Mouse (Mus musculus): ENCODE results near the gene Rabep2. TPM values are rescaled to one million over a fixed set of nuclear protein-coding genes. Genes with fewer than 3 reads are reported as not detected.

The Rabep2 gene
- total and polyA plus RNA-seq, 3 experiments = 2.9 to 21.7 (median 16.1) TPM

- H3K9me3 ChIP-seq (replicated peaks) = no peaks in the 10 kb centered on the region
- H3K27me3 ChIP-seq (ENCODE audit: insufficient read depth, low read length) = peaks cover 18% of the 10 kb centered on the region
- peaks cover 43% of the 10 kb centered on the region for H3K36me3 ChIP-seq (replicated peaks)
- TF ChIP-seq GATA2 (IDR thresholded peaks at IDR 0.05; ENCODE audit: borderline replicate concordance, low read depth, low read length) (no peak), GATA1 (IDR thresholded peaks at IDR 0.05; ENCODE audit: borderline replicate concordance, low read length) (no peak), TAL1 (conservative IDR thresholded peaks at IDR 0.05; ENCODE audit: low read depth, low read length) (no peak), CTCF (IDR thresholded peaks at IDR 0.05; ENCODE audit: low read depth, low read length) (no peak), POLR2AphosphoS5 (IDR thresholded peaks at IDR 0.05; ENCODE audit: insufficient replicate concordance, low read depth, low read length) (no peak)
- DNase-seq (ENCODE audit: low spot score) (no peak), ATAC-seq (ENCODE audit: extremely low read depth, insufficient number of reproducible peaks, low FRiP score, poor library complexity, severe bottlenecking) (no peak)
- H3K4me1 ChIP-seq (ENCODE audit: insufficient read depth, low read depth, low read length) = no peaks in the 10 kb centered on the region
- no peak overlapping the region for H3K4me3 ChIP-seq (ENCODE audit: low read depth, low read length)
Measured at GRCm38 (mm10) chr7:126448481-126448880, 19.9 kb downstream of the Rabep2 start.

GRCm38 (mm10) chr7:126449991-126450390 is 21.4 kb downstream of the Rabep2 start:
- Histone ChIP-seq H3K9me3 (replicated peaks) (no peaks in the 10 kb centered on the region), H3K4me3 (ENCODE audit: low read depth, low read length) (no peak overlapping the region), H3K4me1 (ENCODE audit: insufficient read depth, low read depth, low read length) (no peaks in the 10 kb centered on the region), H3K36me3 (replicated peaks) (peaks cover 31% of the 10 kb centered on the region), H3K27me3 (ENCODE audit: insufficient read depth, low read length) (peaks cover 21% of the 10 kb centered on the region)
- ATAC-seq (ENCODE audit: extremely low read depth, insufficient number of reproducible peaks, low FRiP score, poor library complexity, severe bottlenecking) = no peak
- no peak for TF ChIP-seq CTCF (IDR thresholded peaks at IDR 0.05; ENCODE audit: low read depth, low read length)
- no peak for TF ChIP-seq POLR2AphosphoS5 (IDR thresholded peaks at IDR 0.05; ENCODE audit: insufficient replicate concordance, low read depth, low read length)
- no peak for TF ChIP-seq TAL1 (conservative IDR thresholded peaks at IDR 0.05; ENCODE audit: low read depth, low read length)
- TF ChIP-seq GATA2 (IDR thresholded peaks at IDR 0.05; ENCODE audit: borderline replicate concordance, low read depth, low read length) = no peak
- no peak for TF ChIP-seq GATA1 (IDR thresholded peaks at IDR 0.05; ENCODE audit: borderline replicate concordance, low read length)
- no peak for DNase-seq (ENCODE audit: low spot score)

GRCm38 (mm10) chr7:126450641-126451040 is 22.1 kb downstream of the Rabep2 start:
- Histone ChIP-seq H3K36me3 (replicated peaks) (peaks cover 25% of the 10 kb centered on the region), H3K9me3 (replicated peaks) (no peaks in the 10 kb centered on the region), H3K4me3 (ENCODE audit: low read depth, low read length) (no peak overlapping the region), H3K4me1 (ENCODE audit: insufficient read depth, low read depth, low read length) (no peaks in the 10 kb centered on the region), H3K27me3 (ENCODE audit: insufficient read depth, low read length) (peaks cover 24% of the 10 kb centered on the region)
- TF ChIP-seq CTCF (IDR thresholded peaks at IDR 0.05; ENCODE audit: low read depth, low read length) = no peak
- no peak for DNase-seq (ENCODE audit: low spot score)
- ATAC-seq (ENCODE audit: extremely low read depth, insufficient number of reproducible peaks, low FRiP score, poor library complexity, severe bottlenecking) = no peak

- no peak for TF ChIP-seq CTCF (IDR thresholded peaks at IDR 0.05; ENCODE audit: low read depth, low read length)
- Histone ChIP-seq H3K4me1 (ENCODE audit: insufficient read depth, low read depth, low read length) (no peaks in the 10 kb centered on the region), H3K27me3 (ENCODE audit: insufficient read depth, low read length) (peaks cover 40% of the 10 kb centered on the region), H3K4me3 (ENCODE audit: low read depth, low read length) (no peak overlapping the region), H3K36me3 (replicated peaks) (peaks cover 9% of the 10 kb centered on the region), H3K9me3 (replicated peaks) (no peaks in the 10 kb centered on the region)
- DNase-seq (ENCODE audit: low spot score) = no peak
- no peak for ATAC-seq (ENCODE audit: extremely low read depth, insufficient number of reproducible peaks, low FRiP score, poor library complexity, severe bottlenecking)
Measured at GRCm38 (mm10) chr7:126452244-126452643, 23.7 kb downstream of the Rabep2 start.

GRCm38 (mm10) chr7:126453861-126454260 is 25.3 kb downstream of the Rabep2 start:
- no peak for DNase-seq (ENCODE audit: low spot score)
- H3K4me1 ChIP-seq (ENCODE audit: insufficient read depth, low read depth, low read length) = no peaks in the 10 kb centered on the region; the same call in 1 of the 2 replicates

GRCm38 (mm10) chr7:126455242-126455641 is 26.7 kb downstream of the Rabep2 start:
- TF ChIP-seq CTCF (IDR thresholded peaks at IDR 0.05; ENCODE audit: low read depth, low read length) (no peak), POLR2AphosphoS5 (IDR thresholded peaks at IDR 0.05; ENCODE audit: insufficient replicate concordance, low read depth, low read length) (no peak), TAL1 (conservative IDR thresholded peaks at IDR 0.05; ENCODE audit: low read depth, low read length) (no peak), GATA2 (IDR thresholded peaks at IDR 0.05; ENCODE audit: borderline replicate concordance, low read depth, low read length) (no peak), GATA1 (IDR thresholded peaks at IDR 0.05; ENCODE audit: borderline replicate concordance, low read length) (no peak)
- H3K4me1 ChIP-seq (ENCODE audit: insufficient read depth, low read depth, low read length) = no peaks in the 10 kb centered on the region; the same call in 1 of the 2 replicates
- ATAC-seq (ENCODE audit: extremely low read depth, insufficient number of reproducible peaks, low FRiP score, poor library complexity, severe bottlenecking) (no peak), DNase-seq (ENCODE audit: low spot score) (no peak)
- no peaks in the 10 kb centered on the region for H3K9me3 ChIP-seq (replicated peaks)
- no peaks in the 10 kb centered on the region for H3K36me3 ChIP-seq (replicated peaks)
- H3K27me3 ChIP-seq (ENCODE audit: insufficient read depth, low read length) = peaks cover 66% of the 10 kb centered on the region
- no peak overlapping the region for H3K4me3 ChIP-seq (ENCODE audit: low read depth, low read length)

More at GRCm38 (mm10) chr7:126453861-126454260, 25.3 kb downstream of the Rabep2 start:
- ATAC-seq (ENCODE audit: extremely low read depth, insufficient number of reproducible peaks, low FRiP score, poor library complexity, severe bottlenecking) = no peak
- Histone ChIP-seq H3K9me3 (replicated peaks) (no peaks in the 10 kb centered on the region), H3K27me3 (ENCODE audit: insufficient read depth, low read length) (peaks cover 56% of the 10 kb centered on the region), H3K4me3 (ENCODE audit: low read depth, low read length) (no peak overlapping the region), H3K36me3 (replicated peaks) (no peaks in the 10 kb centered on the region)
- TF ChIP-seq POLR2AphosphoS5 (IDR thresholded peaks at IDR 0.05; ENCODE audit: insufficient replicate concordance, low read depth, low read length) = no peak
- no peak for TF ChIP-seq GATA1 (IDR thresholded peaks at IDR 0.05; ENCODE audit: borderline replicate concordance, low read length)
- TF ChIP-seq GATA2 (IDR thresholded peaks at IDR 0.05; ENCODE audit: borderline replicate concordance, low read depth, low read length) = no peak
- TF ChIP-seq CTCF (IDR thresholded peaks at IDR 0.05; ENCODE audit: low read depth, low read length) = no peak
- no peak for TF ChIP-seq TAL1 (conservative IDR thresholded peaks at IDR 0.05; ENCODE audit: low read depth, low read length)

Data from G1E (cell line).